Mouse (Mus musculus) embryonic fibroblast, embryonic 13.5 days (primary cell): ENCODE data around the gene Rrm2.

ENCODE experiments used
- CTCF ChIP-seq: IDR thresholded peaks from 2 replicates; pipeline ENCODE4 v1.5.1; 2011; ENCODE audit warnings: mild to moderate bottlenecking, control low read depth, low read length, moderate library complexity, borderline replicate concordance; ENCODE audit not compliant: insufficient read depth
- POLR2A ChIP-seq: IDR thresholded peaks from 2 replicates; pipeline ENCODE4 v1.6.1; 2011; ENCODE audit warnings: low read depth, mild to moderate bottlenecking, control low read depth, low read length, moderate library complexity

DNA sequence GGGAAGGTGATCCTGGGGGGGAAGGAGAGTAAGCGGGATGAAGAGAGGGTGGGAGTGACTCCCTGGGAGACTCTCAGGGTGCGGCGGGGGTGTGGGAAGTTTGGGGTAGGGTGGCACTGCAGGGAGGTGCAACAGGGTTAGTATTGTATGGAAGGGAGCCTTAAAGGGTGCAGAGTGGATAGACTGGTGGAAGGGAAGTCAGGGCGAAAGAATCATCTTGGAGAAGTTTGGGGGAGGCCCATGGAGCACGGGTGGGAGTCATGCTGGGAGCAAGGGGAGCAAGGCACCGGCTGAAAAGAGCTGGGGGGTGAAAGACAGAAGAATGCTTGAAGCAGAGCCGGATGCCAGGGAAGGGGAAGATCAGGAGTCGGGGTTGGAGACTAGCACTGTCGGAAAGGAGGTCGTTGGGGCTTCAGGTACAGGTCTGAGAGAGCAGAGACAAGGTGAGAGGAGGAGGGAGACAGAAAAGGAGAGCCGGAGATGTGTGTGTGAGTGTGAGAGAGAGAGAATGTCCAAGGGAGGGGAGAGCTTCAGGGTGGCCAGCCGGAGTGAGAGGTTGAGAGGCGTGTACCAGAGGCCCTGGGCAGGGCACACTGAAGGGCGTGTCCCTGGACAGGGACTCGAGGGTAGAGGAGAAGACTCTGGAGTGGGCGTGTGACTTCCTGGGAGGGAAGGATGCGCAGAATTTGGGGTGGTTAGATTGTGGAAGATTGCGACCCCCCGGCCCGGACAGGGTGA lies 26.6 kb upstream of the Rrm2 start, which contains the start of gene Cys1:
- no peak for TF ChIP-seq CTCF
- no peak for TF ChIP-seq POLR2A
